Mouse (Mus musculus) ES-Bruce4 (cell line): ENCODE measurements around the gene 9230104L09Rik.

Experiments used
- CTCF ChIP-seq: IDR thresholded peaks from one replicate; pipeline ENCODE4 v1.8.1; 2011; ENCODE audit warnings: low read depth, low read length
- EP300 ChIP-seq: IDR thresholded peaks from 2 replicates; pipeline ENCODE4 v1.6.1; 2011; ENCODE audit warnings: low read depth, low read length; ENCODE audit not compliant: insufficient read depth
- POLR2A ChIP-seq: IDR thresholded peaks from one replicate; pipeline ENCODE4 v1.8.1; 2011; ENCODE audit warnings: low read length; ENCODE audit not compliant: insufficient read depth

- no peak for TF ChIP-seq CTCF
- TF ChIP-seq POLR2A: no peak
- no peak for TF ChIP-seq EP300
Observed at GRCm38 (mm10) chr2:148874224-148874616, 9.4 kb upstream of the 9230104L09Rik start.
